Mouse (Mus musculus) monocyte, adult 5-6 weeks (primary cell): ENCODE measurements around the gene Mgat5. TPM values are rescaled to one million over a fixed set of nuclear protein-coding genes. Genes with fewer than 3 reads are reported as not detected.

ENCODE experiments used
- ATAC-seq: fragments of 153-309, 156-312 bp; replicated peaks from 2 replicates; pipeline ENCODE4 v1.8.0; 2017; ENCODE audit warnings: mild to moderate bottlenecking; ENCODE audit not compliant: low TSS enrichment, insufficient number of reproducible peaks, severe bottlenecking, poor library complexity, low FRiP score
- total RNA-seq: library from RNA; stranded (forward); fragments of 200-1000, 200-491, 200-594 nt; gene quantifications from 3 replicates; pipeline ENCODE4 v1.2.3, GENCODE M21; 2017

Gene Mgat5
- total RNA-seq, 1 experiment from 2014 or later = 21.1 TPM

GRCm38 (mm10) chr1:127352131-127352793 lies 147.4 kb downstream of the Mgat5 start:
- no peak for ATAC-seq

- no peak for ATAC-seq
Observed at GRCm38 (mm10) chr1:127353408-127353807, 148.6 kb downstream of the Mgat5 start.

- no peak for ATAC-seq
Observed at GRCm38 (mm10) chr1:127354152-127354551, 149.3 kb downstream of the Mgat5 start.

GRCm38 (mm10) chr1:127355034-127355433 lies 150.2 kb downstream of the Mgat5 start:
- no peak for ATAC-seq

GRCm38 (mm10) chr1:127363638-127364037 lies 158.8 kb downstream of the Mgat5 start:
- no peak for ATAC-seq

GRCm38 (mm10) chr1:127365706-127366105 lies 160.9 kb downstream of the Mgat5 start:
- ATAC-seq = no peak

GRCm38 (mm10) chr1:127366111-127366510 lies 161.3 kb downstream of the Mgat5 start:
- ATAC-seq = no peak

GRCm38 (mm10) chr1:127368513-127368912 lies 163.7 kb downstream of the Mgat5 start:
- no peak for ATAC-seq

GRCm38 (mm10) chr1:127369538-127369937 lies 164.7 kb downstream of the Mgat5 start:
- ATAC-seq = no peak

GRCm38 (mm10) chr1:127372096-127372495 lies 167.3 kb downstream of the Mgat5 start:
- ATAC-seq = no peak

- ATAC-seq = no peak
Observed at GRCm38 (mm10) chr1:127373559-127373958, 168.7 kb downstream of the Mgat5 start.

GRCm38 (mm10) chr1:127374157-127374556 lies 169.3 kb downstream of the Mgat5 start:
- no peak for ATAC-seq

GRCm38 (mm10) chr1:127380140-127380539 lies 175.3 kb downstream of the Mgat5 start:
- no peak for ATAC-seq

- ATAC-seq = no peak
Observed at GRCm38 (mm10) chr1:127380749-127381501, 176.1 kb downstream of the Mgat5 start.

- ATAC-seq = no peak
Observed at GRCm38 (mm10) chr1:127383071-127383470, 178.3 kb downstream of the Mgat5 start.

GRCm38 (mm10) chr1:127387226-127387625 lies 182.4 kb downstream of the Mgat5 start:
- ATAC-seq = no peak

GRCm38 (mm10) chr1:127387661-127388060 lies 182.8 kb downstream of the Mgat5 start:
- no peak for ATAC-seq

GRCm38 (mm10) chr1:127394716-127395115 lies 189.9 kb downstream of the Mgat5 start:
- ATAC-seq = no peak

GRCm38 (mm10) chr1:127395724-127396123 lies 190.9 kb downstream of the Mgat5 start:
- no peak for ATAC-seq
